11 mouse cellular contexts compared by ENCODE assay signal in the genomic region with DNA sequence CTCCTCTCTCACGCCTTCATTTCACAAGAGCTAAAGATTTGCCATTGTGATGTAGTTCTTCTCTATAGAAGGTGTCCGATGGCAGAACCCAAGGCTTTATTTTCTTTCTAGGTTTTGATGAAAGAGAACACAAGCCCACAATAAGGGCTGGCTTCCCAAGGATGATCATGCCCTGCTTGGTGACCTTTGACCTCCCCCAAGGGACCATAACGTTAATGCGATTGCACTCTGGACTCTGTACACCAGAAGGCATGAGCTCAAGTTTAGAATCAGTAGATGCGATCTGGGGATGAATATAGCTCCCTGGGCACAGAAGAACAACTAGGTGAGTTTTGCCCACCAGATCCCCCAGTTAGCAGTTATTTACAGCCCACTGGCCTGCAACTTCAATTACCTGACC.
"Had no signal": no experiment of that assay in that cellular context is flagged by ENCODE, and none has a peak within 500 bp of the region (broad histone marks: within the 10 kb centered on the region; RNA-seq: fewer than 3 reads in every experiment).

No protein-coding gene starts in this region.

- H3K36me3 ChIP-seq: hindbrain, embryonic 12.5 days; limb, embryonic 13.5 days; midbrain, embryonic 10.5 days; midbrain, embryonic 15.5 days; neural tube, embryonic 13.5 days had no signal

- H3K4me3 ChIP-seq: hindbrain, embryonic 12.5 days; limb, embryonic 13.5 days; midbrain, embryonic 10.5 days; midbrain, embryonic 15.5 days; neural tube, embryonic 13.5 days had no signal

- H3K4me1 ChIP-seq: midbrain, embryonic 15.5 days had no signal

- H3K9ac ChIP-seq: hindbrain, embryonic 12.5 days; limb, embryonic 13.5 days; liver, embryonic 14.5 days; midbrain, embryonic 15.5 days; neural tube, embryonic 13.5 days had no signal

- H3K9me3 ChIP-seq: hindbrain, embryonic 12.5 days; limb, embryonic 13.5 days; midbrain, embryonic 10.5 days; midbrain, embryonic 15.5 days; neural tube, embryonic 13.5 days had no signal

- H3K27me3 ChIP-seq: hindbrain, embryonic 12.5 days; limb, embryonic 13.5 days; midbrain, embryonic 15.5 days; neural tube, embryonic 13.5 days had no signal

- H3K4me2 ChIP-seq: hindbrain, embryonic 12.5 days; limb, embryonic 13.5 days; midbrain, embryonic 15.5 days; neural tube, embryonic 13.5 days had no signal

- ATAC-seq: hindbrain, embryonic 16.5 days; inflammation-experienced regulatory T-cells, adult 6 months; midbrain, embryonic 15.5 days had no signal

- DNase-seq: lung, adult 18-20 months; retina, postnatal 1 day; thymus, postnatal 4 days had no signal

- H3K27ac ChIP-seq: hindbrain, embryonic 12.5 days; limb, embryonic 13.5 days; liver, embryonic 14.5 days; midbrain, embryonic 10.5 days; midbrain, embryonic 15.5 days; neural tube, embryonic 13.5 days had no signal
